Mouse (Mus musculus): ENCODE measurements around the gene Sytl3. TPM values are rescaled to one million over a fixed set of nuclear protein-coding genes. Genes with fewer than 3 reads are reported as not detected.

Sytl3 gene
- not detected for polyA plus RNA-seq (2014; fragmentation: Illumina TruSeq; extraction: RNeasy Lipid Tissue Mini Kit (QIAGEN cat#74804); ENCODE audit: low read depth, low replicate concordance)

DNA sequence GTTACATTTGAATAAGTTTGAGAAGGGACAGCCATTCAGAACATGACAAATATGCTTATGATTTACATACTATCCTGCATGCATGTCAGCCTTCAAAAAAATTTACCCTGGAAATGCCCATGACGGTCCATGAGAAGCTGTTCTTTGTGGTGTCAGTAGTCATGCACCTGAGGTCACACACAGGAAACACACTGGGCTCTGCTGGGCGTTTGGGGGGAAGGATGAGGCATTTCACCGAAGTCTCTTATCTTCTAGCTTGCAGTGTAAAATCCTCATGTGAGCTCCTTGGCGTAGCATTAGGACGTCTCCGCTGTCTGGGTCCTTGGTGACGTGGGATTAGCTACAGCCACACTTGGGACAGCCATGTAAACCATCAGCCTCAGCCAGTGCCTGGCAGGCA lies at the start of gene Sytl3:
Gene Sytl3 (plus strand): TSS at position 293 of the 400 bp plus-strand sequence.

DNA sequence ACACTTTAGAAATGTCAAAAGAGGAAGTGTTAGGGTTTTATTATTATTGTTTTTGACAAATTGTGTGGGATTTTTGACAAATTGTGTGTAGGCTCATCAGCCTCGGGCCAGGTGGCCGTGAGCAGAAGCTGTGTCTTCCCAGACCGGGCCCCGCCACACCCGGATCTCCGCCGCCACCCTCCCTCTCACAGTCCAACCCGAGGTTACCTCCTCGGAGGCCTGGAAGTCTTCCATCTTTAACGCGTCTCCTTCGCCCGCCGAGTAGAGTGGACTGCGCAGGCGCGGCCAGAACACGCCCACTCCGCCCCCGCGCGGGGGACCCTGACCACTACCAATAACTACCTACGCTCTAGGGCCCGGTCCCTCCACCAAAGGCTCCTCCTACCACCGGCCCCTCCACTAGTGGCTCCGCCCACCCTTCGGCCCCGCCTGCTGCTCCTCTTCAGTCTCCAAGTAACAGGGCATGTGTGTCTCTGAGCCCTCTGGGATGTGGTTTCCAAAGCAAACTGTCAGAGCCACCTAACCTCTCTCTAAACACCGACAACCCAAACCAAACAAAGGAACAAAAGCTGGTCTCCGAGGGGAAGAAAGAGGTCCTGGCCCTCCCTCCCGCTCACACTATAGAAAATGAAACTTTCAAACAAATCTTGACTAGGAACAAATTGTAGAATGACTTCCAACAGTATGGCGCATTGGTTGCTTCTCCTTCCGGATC lies 3.2 kb upstream of the Sytl3 start, which contains the start of gene Dynlt1f:
Gene Dynlt1f (minus strand): TSS at position 334 of the 715 bp plus-strand sequence.

DNA sequence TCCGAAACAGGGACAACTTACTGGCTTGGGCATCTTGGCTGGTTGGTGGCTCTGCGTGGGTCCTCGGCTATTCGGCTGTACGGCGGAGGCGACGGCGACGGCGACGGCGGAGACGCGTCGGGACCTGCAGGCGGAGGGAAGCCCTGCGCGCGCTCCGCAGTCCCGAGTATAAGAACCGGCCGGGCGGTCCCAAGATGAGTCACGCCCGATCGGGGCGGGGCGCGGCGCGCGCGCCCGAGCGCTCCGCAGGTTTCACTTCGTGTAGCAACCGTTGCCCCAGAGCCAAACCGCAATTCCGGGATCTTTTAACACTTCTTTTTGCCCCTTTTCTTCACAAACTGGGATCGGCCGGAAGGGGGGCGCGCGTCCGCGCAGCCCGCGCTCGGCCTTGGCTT lies 123.7 kb downstream of the Sytl3 start, which contains the start of gene Ezr:
Gene Ezr (minus strand): TSS at position 174 of the 395 bp plus-strand sequence.

Other genes starting within 250 kb of the Sytl3 start
- gene Dynlt1b, start 229.0 kb upstream of the Sytl3 start, polyA plus RNA-seq (2014; fragmentation: Illumina TruSeq; extraction: RNeasy Lipid Tissue Mini Kit (QIAGEN cat#74804); ENCODE audit: low read depth, low replicate concordance) = 15.4 TPM
- gene Dynlt1c, start 57.4 kb upstream of the Sytl3 start, polyA plus RNA-seq (2014; fragmentation: Illumina TruSeq; extraction: RNeasy Lipid Tissue Mini Kit (QIAGEN cat#74804); ENCODE audit: low read depth, low replicate concordance) = 2.9 TPM
- gene Dynlt1f, start 3.2 kb upstream of the Sytl3 start, polyA plus RNA-seq (2014; fragmentation: Illumina TruSeq; extraction: RNeasy Lipid Tissue Mini Kit (QIAGEN cat#74804); ENCODE audit: low read depth, low replicate concordance) = 4.9 TPM
- 2.9 TPM for gene Ezr, start 123.7 kb downstream of the Sytl3 start, polyA plus RNA-seq (2014; fragmentation: Illumina TruSeq; extraction: RNeasy Lipid Tissue Mini Kit (QIAGEN cat#74804); ENCODE audit: low read depth, low replicate concordance)